Mouse (Mus musculus) myocyte (in vitro differentiated cells): ENCODE data around the gene Slc46a1.

ENCODE experiments used
- MAX ChIP-seq: IDR thresholded peaks from one replicate; pipeline ENCODE4 v1.6.1; 2011; ENCODE audit warnings: low read depth, mild to moderate bottlenecking, control low read depth
- MYOD1 ChIP-seq, 3 experiments: IDR thresholded peaks; one replicate each; pipeline ENCODE4 v1.6.1; 2011; ENCODE audit warnings: control low read depth in 2 of 3, low read depth in 2 of 3, mild to moderate bottlenecking in 2 of 3, moderate library complexity in 1 of 3; ENCODE audit not compliant: insufficient read length in 2 of 3, control insufficient read depth in 1 of 3
- POLR2A ChIP-seq: IDR thresholded peaks from one replicate; pipeline ENCODE4 v1.6.1; 2011; ENCODE audit warnings: low read depth, mild to moderate bottlenecking, control low read depth, moderate library complexity; ENCODE audit not compliant: insufficient read length
- TCF12 ChIP-seq: IDR thresholded peaks from one replicate; pipeline ENCODE4 v1.6.1; 2011; ENCODE audit warnings: mild to moderate bottlenecking, control low read depth; ENCODE audit not compliant: poor library complexity, insufficient read depth, severe bottlenecking

- TF ChIP-seq TCF12 (no peak), MAX (no peak), POLR2A (no peak), MYOD1 (IDR thresholded peaks at IDR 0.05; ENCODE audit: control insufficient read depth in 1 of 3, insufficient read length in 2 of 3, low read depth in 2 of 3) (no peak)
Measured at GRCm38 (mm10) chr11:78438399-78438930, 27.0 kb upstream of the Slc46a1 start.
